Mouse (Mus musculus) T-helper 1 cell (primary cell): ENCODE data around the gene Tbc1d16.
"Not testable (repeated sequence)": the region's sequence is repeated elsewhere in the genome, so short reads cannot be mapped to it uniquely, and the experiment has no call there.

Experiments
- in situ Hi-C: fragments of 300-600 bp; cut with MboI, MseI; formaldehyde crosslinking; loops from one replicate; pipeline ENCODE4 v1.15.1; 2025; ENCODE audit warnings: high pct_unique_total_duplicates

Tbc1d16 gene

GRCm38 (mm10) chr11:119118905-119119304 lies 109.4 kb downstream of the Tbc1d16 start:
- in situ Hi-C loops, result no loop called here

GRCm38 (mm10) chr11:119117945-119118344 lies 110.4 kb downstream of the Tbc1d16 start:
- in situ Hi-C loops, result no loop called here

GRCm38 (mm10) chr11:119116992-119117391 lies 111.3 kb downstream of the Tbc1d16 start:
- in situ Hi-C loops, result no loop called here

- in situ Hi-C loops, result no loop called here
These were observed 115.6 kb downstream of the Tbc1d16 start for GRCm38 (mm10) chr11:119112721-119113120.

- in situ Hi-C loops, result no loop called here
These were observed 117.0 kb downstream of the Tbc1d16 start for GRCm38 (mm10) chr11:119111345-119111744.

- in situ Hi-C loops, result no loop called here
These were observed 118.8 kb downstream of the Tbc1d16 start for GRCm38 (mm10) chr11:119109415-119110071.

GRCm38 (mm10) chr11:119108573-119109263 lies 119.6 kb downstream of the Tbc1d16 start:
- in situ Hi-C loops, result no loop called here

- in situ Hi-C loops, result no loop called here
These were observed 122.0 kb downstream of the Tbc1d16 start for GRCm38 (mm10) chr11:119106289-119106688.

- in situ Hi-C loops, result no loop called here
These were observed 122.6 kb downstream of the Tbc1d16 start for GRCm38 (mm10) chr11:119105748-119106147.

- in situ Hi-C loops, result no loop called here
These were observed 123.2 kb downstream of the Tbc1d16 start for GRCm38 (mm10) chr11:119105071-119105609.

GRCm38 (mm10) chr11:119103991-119104390 lies 124.3 kb downstream of the Tbc1d16 start:
- in situ Hi-C loops, result no loop called here

GRCm38 (mm10) chr11:119100355-119100754 lies 127.9 kb downstream of the Tbc1d16 start:
- in situ Hi-C loops, result not testable (repeated sequence)

- in situ Hi-C loops, result no loop called here
These were observed 130.1 kb downstream of the Tbc1d16 start for GRCm38 (mm10) chr11:119098202-119098601.

- in situ Hi-C loops, result no loop called here
These were observed 132.9 kb downstream of the Tbc1d16 start for GRCm38 (mm10) chr11:119095441-119095840.

- in situ Hi-C loops, result loop anchor here (5.0 kb wide), 2 partner anchors 34 to 99 kb away; no protein-coding TSS in a partner anchor
These were observed 135.0 kb downstream of the Tbc1d16 start for GRCm38 (mm10) chr11:119093322-119093721.
